Mouse (Mus musculus) heart, embryonic 14.5 days (tissue): ENCODE measurements around the gene Anp32e. TPM values are rescaled to one million over a fixed set of nuclear protein-coding genes. Genes with fewer than 3 reads are reported as not detected.
"Not testable (repeated sequence)": the region's sequence is repeated elsewhere in the genome, so short reads cannot be mapped to it uniquely, and the experiment has no call there.

Experiments
- ATAC-seq: fragments of 200-750 bp; cut with Nextera tagmentation; 2 replicates; pipeline ENCODE4 v1.8.0; 2017; ENCODE audit warnings: low read depth, moderate TSS enrichment; ENCODE audit not compliant: insufficient number of reproducible peaks, insufficient read depth, low FRiP score
- H3K27ac ChIP-seq, 2 experiments: fragments of 200-500 bp in 1 of 2; fragments of 300-500 bp in 1 of 2; sonication (generic) in 1 of 2; replicated peaks in 1 of 2; 2 replicates each; pipeline ENCODE4 v1.5.1; 2012 to 2014; ENCODE audit warnings: low read depth in 2 of 2, low read length in 2 of 2, control low read depth in 1 of 2, mild to moderate bottlenecking in 1 of 2, mixed read lengths in 1 of 2; ENCODE audit not compliant: control insufficient read depth in 1 of 2, insufficient read depth in 1 of 2
- H3K27me3 ChIP-seq: fragments of 300-500 bp; sonication (generic); 2 replicates; pipeline ENCODE4 v1.6.1; 2014; ENCODE audit warnings: mild to moderate bottlenecking, low read length, control low read depth; ENCODE audit not compliant: control insufficient read depth, insufficient read depth
- H3K36me3 ChIP-seq: fragments of 300-500 bp; sonication (generic); 2 replicates; pipeline ENCODE4 v1.6.1; 2014; ENCODE audit warnings: mild to moderate bottlenecking, control low read depth, low read length, mixed read lengths; ENCODE audit not compliant: control insufficient read depth, insufficient read depth
- H3K4me1 ChIP-seq, 2 experiments: fragments of 200-500 bp in 1 of 2; fragments of 300-500 bp in 1 of 2; sonication (generic) in 1 of 2; 2 replicates each; pipeline ENCODE4 v1.6.1; 2012 to 2014; ENCODE audit warnings: low read length in 2 of 2, control low read depth in 1 of 2, mixed read lengths in 1 of 2; ENCODE audit not compliant: control insufficient read depth in 2 of 2, insufficient read depth in 2 of 2
- H3K4me2 ChIP-seq: fragments of 300-500 bp; sonication (generic); 2 replicates; pipeline ENCODE4 v1.6.1; 2014; ENCODE audit warnings: mild to moderate bottlenecking, low read length
- H3K4me3 ChIP-seq, 2 experiments: fragments of 200-500 bp in 1 of 2; fragments of 300-500 bp in 1 of 2; sonication (generic) in 1 of 2; 2 replicates each; pipeline ENCODE4 v1.5.1; 2012 to 2014; ENCODE audit warnings: low read length in 2 of 2, mild to moderate bottlenecking in 2 of 2, control low read depth in 1 of 2, low read depth in 1 of 2, moderate library complexity in 1 of 2; ENCODE audit not compliant: control insufficient read depth in 1 of 2, insufficient read depth in 1 of 2
- H3K9ac ChIP-seq: fragments of 300-500 bp; sonication (generic); 2 replicates; pipeline ENCODE4 v1.6.1; 2014; ENCODE audit warnings: mild to moderate bottlenecking, low read length
- H3K9me3 ChIP-seq: fragments of 300-500 bp; sonication (generic); 2 replicates; pipeline ENCODE4 v1.6.1; 2016; ENCODE audit warnings: low read length, control low read depth; ENCODE audit not compliant: control insufficient read depth
- WGBS: fragments of 180-500 bp; shearing (Covaris S2); extraction: QIAGEN DNeasy Blood & Tissue Kit; methylation state at CpG from one replicate; pipeline ENCODE4 v1.1.7; 2014; 5-methylcytosine and 5-hydroxymethylcytosine counted together
- polyA plus RNA-seq: library from polyadenylated mRNA; unstranded; fragments of >200 nt; fragmentation: Nextera tagmentation; extraction: Ambion mirVana; gene quantifications from 2 replicates; pipeline ENCODE4 v1.2.1, GENCODE M21; 2014

The Anp32e gene
- polyA plus RNA-seq, 1 experiment from 2014 or later = 58.3 TPM

- not testable (repeated sequence) for H3K4me1 ChIP-seq, H3K9ac ChIP-seq, H3K36me3 ChIP-seq, H3K27ac ChIP-seq, H3K9me3 ChIP-seq, ATAC-seq, H3K27me3 ChIP-seq, H3K4me2 ChIP-seq, H3K4me3 ChIP-seq
- 79% methylated on average over 7 of the region's 7 CpGs for WGBS
Observed at GRCm38 (mm10) chr3:95923429-95923828, 5.6 kb upstream of the Anp32e start.

GRCm38 (mm10) chr3:95924185-95924584 lies 4.9 kb upstream of the Anp32e start:
- no peak overlapping the region for H3K27ac ChIP-seq

GRCm38 (mm10) chr3:95925087-95925486 lies 4.0 kb upstream of the Anp32e start:
- Histone ChIP-seq H3K27me3 (no peaks in the 10 kb centered on the region), H3K4me3 (no peak overlapping the region), H3K36me3 (no peaks in the 10 kb centered on the region), H3K4me2 (no peak overlapping the region), H3K27ac (no peak overlapping the region), H3K9ac (no peak overlapping the region), H3K4me1 (peaks cover 2 to 3% of the 10 kb centered on the region in 2 experiments; a peak in 2 of 4 replicates), H3K9me3 (no peaks in the 10 kb centered on the region)
- no peak for ATAC-seq
- WGBS = 82% methylated on average over 5 of the region's 5 CpGs

More at GRCm38 (mm10) chr3:95924185-95924584, 4.9 kb upstream of the Anp32e start:
- 62% methylated on average over 4 of the region's 4 CpGs for WGBS
- no peaks in the 10 kb centered on the region for H3K27me3 ChIP-seq
- ATAC-seq = no peak
- no peaks in the 10 kb centered on the region for H3K9me3 ChIP-seq
- H3K36me3 ChIP-seq = no peaks in the 10 kb centered on the region
- H3K4me3 ChIP-seq = no peak overlapping the region
- no peak overlapping the region for H3K4me2 ChIP-seq
- H3K4me1 ChIP-seq = peaks cover 2 to 3% of the 10 kb centered on the region in 2 experiments; a peak in 2 of 4 replicates
- H3K9ac ChIP-seq = no peak overlapping the region

GRCm38 (mm10) chr3:95928261-95928657 lies 787 bp upstream of the Anp32e start:
- Histone ChIP-seq H3K4me1 (peaks cover 3 to 9% of the 10 kb centered on the region in 2 experiments; a peak in 3 of 4 replicates), H3K4me2 (peak overlapping the region; percentile 66), H3K9ac (peak overlapping the region; percentile 64), H3K27me3 (no peaks in the 10 kb centered on the region), H3K27ac (peak overlapping the region; percentile 64 to 92), H3K4me3 (peak overlapping the region; percentile 51 to 94), H3K36me3 (peaks cover 1% of the 10 kb centered on the region; the same call in 1 of the 2 replicates), H3K9me3 (no peaks in the 10 kb centered on the region)
- no peak for ATAC-seq
- 28% methylated on average over 6 of the region's 6 CpGs for WGBS

- ATAC-seq = no peak; the same call in 1 of the 2 replicates
- peaks cover 3 to 9% of the 10 kb centered on the region in 2 experiments; a peak in 3 of 4 replicates for H3K4me1 ChIP-seq
Observed at GRCm38 (mm10) chr3:95929581-95930470, 780 bp downstream of the Anp32e start.

GRCm38 (mm10) chr3:95930471-95930789 lies 1.4 kb downstream of the Anp32e start:
- no peak for ATAC-seq

More at GRCm38 (mm10) chr3:95929581-95930470, 780 bp downstream of the Anp32e start:
- Histone ChIP-seq H3K27me3 (no peaks in the 10 kb centered on the region), H3K9ac (peak overlapping the region; percentile 99), H3K4me3 (peak overlapping the region; percentile 85 to 94), H3K27ac (peak overlapping the region; percentile 92 to 96), H3K9me3 (no peaks in the 10 kb centered on the region), H3K36me3 (peaks cover 16% of the 10 kb centered on the region), H3K4me2 (peak overlapping the region; percentile 65)
- WGBS = under 1% methylated on average over 102 of the region's 105 CpGs

GRCm38 (mm10) chr3:95931471-95931870 lies 2.4 kb downstream of the Anp32e start:
- Histone ChIP-seq H3K9me3 (no peaks in the 10 kb centered on the region), H3K4me2 (peak overlapping the region; percentile 65; the same call in 1 of the 2 replicates), H3K4me3 (no peak overlapping the region), H3K9ac (0 out of 2 replicates have a peak overlapping the region, but pooled peaks have one; percentile 11), H3K27ac (no peak overlapping the region), H3K4me1 (peaks cover 3 to 9% of the 10 kb centered on the region in 2 experiments; a peak in 3 of 4 replicates), H3K36me3 (peaks cover 26% of the 10 kb centered on the region), H3K27me3 (no peaks in the 10 kb centered on the region)
- WGBS = 91% methylated on average over 1 of the region's 1 CpGs
- ATAC-seq = no peak

More at GRCm38 (mm10) chr3:95930471-95930789, 1.4 kb downstream of the Anp32e start:
- Histone ChIP-seq H3K36me3 (peaks cover 22% of the 10 kb centered on the region), H3K4me1 (peaks cover 3 to 9% of the 10 kb centered on the region in 2 experiments; a peak in 3 of 4 replicates), H3K27ac (peak overlapping the region; percentile 92 to 96; a peak in 3 of 4 replicates), H3K9me3 (no peaks in the 10 kb centered on the region), H3K4me3 (peak overlapping the region; percentile 85 to 94), H3K9ac (peak overlapping the region; percentile 99), H3K27me3 (no peaks in the 10 kb centered on the region), H3K4me2 (peak overlapping the region; percentile 65)
- WGBS = 1% methylated on average over 5 of the region's 5 CpGs
